Mouse (Mus musculus) kidney, embryonic 16.5 days (tissue): ENCODE results near the gene Flywch2. TPM values are rescaled to one million over a fixed set of nuclear protein-coding genes. Genes with fewer than 3 reads are reported as not detected.

ENCODE experiments used
- ATAC-seq: fragments of 200-750 bp; cut with Nextera tagmentation; 2 replicates; pipeline ENCODE4 v1.8.0; 2017; ENCODE audit warnings: moderate TSS enrichment; ENCODE audit not compliant: low FRiP score, low TSS enrichment
- H3K27ac ChIP-seq: fragments of 300-500 bp; sonication (generic); 2 replicates; pipeline ENCODE4 v1.5.1; 2014; ENCODE audit warnings: low read length
- H3K27me3 ChIP-seq: fragments of 300-500 bp; sonication (generic); 2 replicates; pipeline ENCODE4 v1.6.1; 2014; ENCODE audit warnings: low read length, control low read depth, mixed read lengths; ENCODE audit not compliant: insufficient read depth
- H3K36me3 ChIP-seq: fragments of 300-500 bp; sonication (generic); 2 replicates; pipeline ENCODE4 v1.6.1; 2014; ENCODE audit warnings: low read length, control low read depth, mixed read lengths; ENCODE audit not compliant: insufficient read depth
- H3K4me1 ChIP-seq: fragments of 300-500 bp; sonication (generic); 2 replicates; pipeline ENCODE4 v1.6.1; 2014; ENCODE audit warnings: low read length, control low read depth, mixed read lengths; ENCODE audit not compliant: insufficient read depth
- H3K4me2 ChIP-seq: fragments of 300-500 bp; sonication (generic); replicated peaks from 2 replicates; pipeline ENCODE4 v1.6.1; 2014; ENCODE audit warnings: low read depth, low read length
- H3K4me3 ChIP-seq: fragments of 300-500 bp; sonication (generic); 2 replicates; pipeline ENCODE4 v1.5.1; 2014; ENCODE audit warnings: mild to moderate bottlenecking, low read length
- H3K9ac ChIP-seq: fragments of 300-500 bp; sonication (generic); replicated peaks from 2 replicates; pipeline ENCODE4 v1.6.1; 2014; ENCODE audit warnings: low read length
- H3K9me3 ChIP-seq: fragments of 300-500 bp; sonication (generic); 2 replicates; pipeline ENCODE4 v1.6.1; 2016; ENCODE audit warnings: low read length, control low read depth
- WGBS: fragments of 180-500 bp; shearing (Covaris S2); extraction: QIAGEN DNeasy Blood & Tissue Kit; methylation state at CpG from one replicate; pipeline ENCODE4 v1.1.7; 2014; 5-methylcytosine and 5-hydroxymethylcytosine counted together
- microRNA-seq: library from miRNA; unstranded; fragments of <30 nt; microRNA quantifications from one replicate; pipeline ENCODE4, GENCODE M21; 2016
- polyA plus RNA-seq: library from polyadenylated mRNA; unstranded; fragments of >200 nt; fragmentation: Nextera tagmentation; extraction: Ambion mirVana; gene quantifications from 2 replicates; pipeline ENCODE4 v1.2.1, GENCODE M21; 2015

Flywch2 gene
- polyA plus RNA-seq, 1 experiment from 2014 or later = 31.7 TPM

GRCm38 (mm10) chr17:23739202-23740135, 46.4 kb downstream of the Flywch2 start:
- no peaks in the 10 kb centered on the region for H3K9me3 ChIP-seq
- H3K4me2 ChIP-seq = peak overlapping the region; percentile 99
- H3K27ac ChIP-seq = peak overlapping the region; percentile 57; the same call in 1 of the 2 replicates
- peak; percentile 20 for ATAC-seq
- peaks cover 14% of the 10 kb centered on the region; the same call in 1 of the 2 replicates for H3K36me3 ChIP-seq
- WGBS = 1% methylated on average over 48 of the region's 48 CpGs
- peak overlapping the region; percentile 74 for H3K9ac ChIP-seq
- peak overlapping the region; percentile 67 for H3K4me3 ChIP-seq
- peaks cover 34% of the 10 kb centered on the region for H3K4me1 ChIP-seq
- peaks cover 39% of the 10 kb centered on the region for H3K27me3 ChIP-seq

DNA sequence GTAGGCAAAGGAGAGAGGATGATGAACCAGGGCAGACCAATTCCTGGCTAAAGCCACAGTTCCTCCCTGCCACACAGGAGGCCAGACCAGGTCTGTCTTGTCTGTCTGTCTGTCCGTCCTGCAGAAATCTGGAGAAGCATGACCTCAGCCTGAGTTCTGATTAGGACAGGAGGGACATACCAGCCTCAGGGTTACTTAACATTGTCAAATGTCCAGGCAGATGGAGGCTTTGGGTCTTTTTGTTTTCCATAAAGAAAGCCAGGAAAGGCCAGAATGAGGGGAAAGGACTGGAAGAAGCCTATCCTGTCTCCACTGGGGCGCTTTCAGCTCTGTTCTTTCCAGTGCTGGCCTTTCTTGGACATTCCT, 47.1 kb downstream of the Flywch2 start:
- peaks cover 20% of the 10 kb centered on the region for H3K36me3 ChIP-seq
- H3K9me3 ChIP-seq = no peaks in the 10 kb centered on the region
- ATAC-seq = no peak
- WGBS = 53% methylated on average over 2 of the region's 2 CpGs
- peaks cover 33% of the 10 kb centered on the region for H3K27me3 ChIP-seq
- H3K27ac ChIP-seq = no peak overlapping the region
- peak overlapping the region; percentile 67 for H3K4me3 ChIP-seq
- H3K9ac ChIP-seq = peak overlapping the region; percentile 74; the same call in 1 of the 2 replicates
- peaks cover 29% of the 10 kb centered on the region for H3K4me1 ChIP-seq
- H3K4me2 ChIP-seq = peak overlapping the region; percentile 99

- Histone ChIP-seq H3K9ac (0 out of 2 replicates have a peak overlapping the region, but pooled peaks have one; percentile 14), H3K27ac (no peak overlapping the region), H3K4me3 (no peak overlapping the region), H3K4me2 (no peak overlapping the region), H3K36me3 (peaks cover 24% of the 10 kb centered on the region), H3K9me3 (no peaks in the 10 kb centered on the region), H3K27me3 (peaks cover 22% of the 10 kb centered on the region), H3K4me1 (peaks cover 29% of the 10 kb centered on the region)
- WGBS = 62% methylated on average over 15 of the region's 15 CpGs
- no peak for ATAC-seq
Observed at GRCm38 (mm10) chr17:23737493-23738445, 48.1 kb downstream of the Flywch2 start.

- Histone ChIP-seq H3K4me1 (peaks cover 15% of the 10 kb centered on the region), H3K4me3 (no peak overlapping the region), H3K9ac (no peak overlapping the region), H3K9me3 (no peaks in the 10 kb centered on the region), H3K27me3 (no peaks in the 10 kb centered on the region), H3K36me3 (peaks cover 24% of the 10 kb centered on the region), H3K27ac (no peak overlapping the region), H3K4me2 (no peak overlapping the region)
- WGBS = 59% methylated on average over 1 of the region's 1 CpGs
- ATAC-seq = no peak
Observed at GRCm38 (mm10) chr17:23734341-23734740, 51.5 kb downstream of the Flywch2 start.

DNA sequence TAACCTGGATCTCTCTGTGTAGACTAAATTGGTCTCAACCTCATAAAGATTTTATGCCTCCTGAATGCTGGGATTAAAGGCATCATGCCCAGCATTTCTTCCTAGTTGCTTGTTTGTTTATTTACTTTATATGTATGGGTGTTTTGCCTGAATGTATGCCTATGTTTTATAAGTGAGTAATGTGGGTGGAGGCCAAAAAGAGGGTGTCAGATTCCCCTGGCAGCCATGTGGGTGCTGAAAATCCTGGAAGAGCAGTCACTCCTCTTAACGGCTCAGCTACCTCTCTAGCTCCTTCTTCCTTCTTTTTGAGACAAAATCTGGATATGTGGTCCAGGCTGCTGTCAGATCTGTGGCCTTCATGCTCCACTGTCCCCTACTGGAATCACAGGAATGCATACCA, 55.4 kb downstream of the Flywch2 start:
- Histone ChIP-seq H3K4me1 (peaks cover 10% of the 10 kb centered on the region), H3K4me2 (no peak overlapping the region), H3K27me3 (no peaks in the 10 kb centered on the region), H3K36me3 (peaks cover 13% of the 10 kb centered on the region), H3K27ac (no peak overlapping the region), H3K9me3 (no peaks in the 10 kb centered on the region), H3K4me3 (no peak overlapping the region), H3K9ac (no peak overlapping the region)
- 15% methylated on average over 1 of the region's 1 CpGs for WGBS
- no peak for ATAC-seq

Small RNA genes lying within 50 kb of the gene (microRNA-seq; reads per million reads assigned to microRNA genes)
- gene Mir5125 = 0.47 reads per million

Other genes with a start within 250 kb of the Flywch2 start
- 24.1 and 26.5 TPM in 2 replicates for gene Zfp213, start 221.8 kb downstream of the Flywch2 start, polyA plus RNA-seq
- 19.1 and 19.3 TPM in 2 replicates for gene Zfp13, start 186.6 kb downstream of the Flywch2 start, polyA plus RNA-seq
- gene Zscan10, start 185.2 kb downstream of the Flywch2 start, polyA plus RNA-seq = 0.26 TPM in 1 of 2 replicates, not detected in the other
- 1.1 and 1.2 TPM in 2 replicates for gene Mmp25, start 140.8 kb downstream of the Flywch2 start, polyA plus RNA-seq
- gene Bicdl2, start 125.6 kb downstream of the Flywch2 start, polyA plus RNA-seq = 1.7 and 2.0 TPM in 2 replicates
- gene Hcfc1r1, start 112.5 kb downstream of the Flywch2 start, polyA plus RNA-seq = 73.4 and 83.7 TPM in 2 replicates
- 59.8 and 65.5 TPM in 2 replicates for gene Thoc6, start 112.2 kb downstream of the Flywch2 start, polyA plus RNA-seq
- gene Tnfrsf12a, start 108.6 kb downstream of the Flywch2 start, polyA plus RNA-seq = 28.9 and 31.2 TPM in 2 replicates
- gene Cldn6, start 106.8 kb downstream of the Flywch2 start, polyA plus RNA-seq = 242 and 253 TPM in 2 replicates
- 60.0 and 63.5 TPM in 2 replicates for gene Cldn9, start 102.1 kb downstream of the Flywch2 start, polyA plus RNA-seq
- gene 1520401A03Rik, start 63.3 kb downstream of the Flywch2 start, polyA plus RNA-seq = 0.15 and 0.61 TPM in 2 replicates
- gene Pkmyt1, start 59.7 kb downstream of the Flywch2 start, polyA plus RNA-seq = 53.0 and 56.2 TPM in 2 replicates
- gene Paqr4, start 45.2 kb downstream of the Flywch2 start, polyA plus RNA-seq = 22.9 and 25.4 TPM in 2 replicates
- gene Kremen2, start 40.2 kb downstream of the Flywch2 start, polyA plus RNA-seq = 0.81 and 1.3 TPM in 2 replicates
- gene Flywch1, start 14.5 kb downstream of the Flywch2 start, polyA plus RNA-seq = 101 and 104 TPM in 2 replicates
- gene Srrm2, start 4.5 kb upstream of the Flywch2 start, polyA plus RNA-seq = 411 and 514 TPM in 2 replicates
- 954 and 966 TPM in 2 replicates for gene Elob, start 43.1 kb upstream of the Flywch2 start, polyA plus RNA-seq
- not detected in 2 replicates for gene Prss33, start 50.0 kb upstream of the Flywch2 start, polyA plus RNA-seq
- not detected in 2 replicates for gene Prss32, start 57.8 kb upstream of the Flywch2 start, polyA plus RNA-seq
- gene Prss41, start 58.1 kb upstream of the Flywch2 start, polyA plus RNA-seq = 3.5 and 4.1 TPM in 2 replicates
- not detected in 2 replicates for gene Prss21, start 82.0 kb upstream of the Flywch2 start, polyA plus RNA-seq
- not detected in 2 replicates for gene Dcpp1, start 94.8 kb upstream of the Flywch2 start, polyA plus RNA-seq
- not detected in 2 replicates for gene Dcpp2, start 94.8 kb upstream of the Flywch2 start, polyA plus RNA-seq
- not detected in 2 replicates for gene Dcpp3, start 131.4 kb upstream of the Flywch2 start, polyA plus RNA-seq
- not detected in 2 replicates for gene Sbp, start 155.6 kb upstream of the Flywch2 start, polyA plus RNA-seq
- not detected in 2 replicates for gene Sbpl, start 169.2 kb upstream of the Flywch2 start, polyA plus RNA-seq
- 0.14 and 0.23 TPM in 2 replicates for gene Prss30, start 194.5 kb upstream of the Flywch2 start, polyA plus RNA-seq
- 0.39 and 0.82 TPM in 2 replicates for gene Prss22, start 212.0 kb upstream of the Flywch2 start, polyA plus RNA-seq